Mouse (Mus musculus) bone marrow, adult 2 months (tissue): ENCODE measurements around the gene Shkbp1. TPM values are rescaled to one million over a fixed set of nuclear protein-coding genes. Genes with fewer than 3 reads are reported as not detected.

Source experiments
- H3K27ac ChIP-seq: fragments of 200-500 bp; 2 replicates; pipeline ENCODE4 v1.5.1; 2012; ENCODE audit warnings: low read depth, mild to moderate bottlenecking, control low read depth, inconsistent platforms, low read length; ENCODE audit not compliant: control insufficient read depth, poor library complexity, insufficient read depth
- H3K4me1 ChIP-seq: fragments of 200-500 bp; 2 replicates; pipeline ENCODE4 v1.6.1; 2011; ENCODE audit warnings: low read length; ENCODE audit not compliant: control insufficient read depth, insufficient read depth
- H3K4me3 ChIP-seq: fragments of 200-500 bp; replicated peaks from 2 replicates; pipeline ENCODE3; 2011; ENCODE audit warnings: mild to moderate bottlenecking, low read depth, low read length, control low read depth; ENCODE audit not compliant: control insufficient read depth
- CTCF ChIP-seq: fragments of 200-500 bp; IDR thresholded peaks from 2 replicates; pipeline ENCODE4 v1.5.1; 2011; ENCODE audit warnings: low read length, control low read depth; ENCODE audit not compliant: control insufficient read depth, insufficient read depth
- POLR2A ChIP-seq: fragments of 200-500 bp; IDR thresholded peaks from 2 replicates; pipeline ENCODE4 v1.6.1; 2011; ENCODE audit warnings: low read depth, mild to moderate bottlenecking, control low read depth, low read length, borderline replicate concordance; ENCODE audit not compliant: control insufficient read depth
- WGBS: fragments of 180-500 bp; shearing (Covaris S2); methylation state at CpG from one replicate; pipeline ENCODE4 v1.1.7; 2018; 5-methylcytosine and 5-hydroxymethylcytosine counted together
- polyA plus RNA-seq: library from polyadenylated mRNA; stranded (reverse); fragments of >200 nt; gene quantifications from 2 replicates; pipeline ENCODE4 v1.2.4, GENCODE M21; 2011; ENCODE audit warnings: low replicate concordance; ENCODE audit not compliant: missing spikeins, insufficient read depth, insufficient read length

Gene Shkbp1
- polyA plus RNA-seq, 1 experiment = 80.0 TPM

- WGBS = 22% methylated on average over 16 of the region's 16 CpGs
- TF ChIP-seq POLR2A (no peak), CTCF (no peak)
- no peak overlapping the region for H3K27ac ChIP-seq
- H3K4me3 ChIP-seq = no peak overlapping the region
- H3K4me1 ChIP-seq = peaks cover 1% of the 10 kb centered on the region; the same call in 1 of the 2 replicates
These were observed 27.2 kb downstream of the Shkbp1 start for GRCm38 (mm10) chr7:27328648-27329047.

- Histone ChIP-seq H3K4me3 (no peak overlapping the region), H3K4me1 (peaks cover 1% of the 10 kb centered on the region; the same call in 1 of the 2 replicates), H3K27ac (no peak overlapping the region)
- WGBS = 71% methylated on average over 11 of the region's 11 CpGs
- TF ChIP-seq CTCF (no peak), POLR2A (no peak)
These were observed 27.7 kb downstream of the Shkbp1 start for GRCm38 (mm10) chr7:27328161-27328560.

GRCm38 (mm10) chr7:27327500-27327899, 28.3 kb downstream of the Shkbp1 start:
- Histone ChIP-seq H3K4me1 (peaks cover 1% of the 10 kb centered on the region; the same call in 1 of the 2 replicates), H3K27ac (no peak overlapping the region), H3K4me3 (no peak overlapping the region)
- WGBS = 88% methylated on average over 8 of the region's 8 CpGs
- TF ChIP-seq POLR2A (no peak), CTCF (no peak)

GRCm38 (mm10) chr7:27326101-27326880, 29.5 kb downstream of the Shkbp1 start:
- Histone ChIP-seq H3K27ac (no peak overlapping the region), H3K4me3 (no peak overlapping the region), H3K4me1 (peaks cover 1% of the 10 kb centered on the region; the same call in 1 of the 2 replicates)
- 58% methylated on average over 34 of the region's 34 CpGs for WGBS
- TF ChIP-seq CTCF = no peak
- TF ChIP-seq POLR2A = no peak

GRCm38 (mm10) chr7:27325697-27326096, 30.1 kb downstream of the Shkbp1 start:
- Histone ChIP-seq H3K27ac (no peak overlapping the region), H3K4me1 (peaks cover 1% of the 10 kb centered on the region; the same call in 1 of the 2 replicates), H3K4me3 (no peak overlapping the region)
- 2% methylated on average over 24 of the region's 24 CpGs for WGBS
- TF ChIP-seq POLR2A = no peak
- no peak for TF ChIP-seq CTCF

- TF ChIP-seq CTCF = no peak
- TF ChIP-seq POLR2A = no peak
- H3K4me3 ChIP-seq = no peak overlapping the region
- no peaks in the 10 kb centered on the region; the same call in 1 of the 2 replicates for H3K4me1 ChIP-seq
- 61% methylated on average over 19 of the region's 20 CpGs for WGBS
- H3K27ac ChIP-seq = no peak overlapping the region
These were observed 30.9 kb downstream of the Shkbp1 start for GRCm38 (mm10) chr7:27324928-27325327.

GRCm38 (mm10) chr7:27324161-27324560, 31.7 kb downstream of the Shkbp1 start:
- no peak for TF ChIP-seq CTCF
- no peak for TF ChIP-seq POLR2A
- Histone ChIP-seq H3K4me3 (no peak overlapping the region), H3K4me1 (no peaks in the 10 kb centered on the region), H3K27ac (no peak overlapping the region)
- 89% methylated on average over 11 of the region's 11 CpGs for WGBS

GRCm38 (mm10) chr7:27323001-27323400, 32.8 kb downstream of the Shkbp1 start:
- 81% methylated on average over 5 of the region's 5 CpGs for WGBS
- no peak overlapping the region for H3K4me3 ChIP-seq
- TF ChIP-seq CTCF = no peak
- TF ChIP-seq POLR2A = no peak
- H3K4me1 ChIP-seq = no peaks in the 10 kb centered on the region
- no peak overlapping the region for H3K27ac ChIP-seq
